Mouse (Mus musculus) lung, postnatal 0 days (tissue): ENCODE results near the gene Cpt1c.

ENCODE experiments used
- CTCF ChIP-seq: IDR thresholded peaks from 2 replicates; pipeline ENCODE4 v1.5.1; 2016; ENCODE audit warnings: antibody characterized with exemption, mild to moderate bottlenecking
- EP300 ChIP-seq: IDR thresholded peaks from 2 replicates; pipeline ENCODE4 v1.6.1; 2016; ENCODE audit warnings: antibody characterized with exemption, mild to moderate bottlenecking, control low read depth

- TF ChIP-seq CTCF (no peak), EP300 (no peak; the same call in 1 of the 2 replicates)
Measured at GRCm38 (mm10) chr7:44952611-44953306, 21.9 kb downstream of the Cpt1c start.
